In the genomic region with DNA sequence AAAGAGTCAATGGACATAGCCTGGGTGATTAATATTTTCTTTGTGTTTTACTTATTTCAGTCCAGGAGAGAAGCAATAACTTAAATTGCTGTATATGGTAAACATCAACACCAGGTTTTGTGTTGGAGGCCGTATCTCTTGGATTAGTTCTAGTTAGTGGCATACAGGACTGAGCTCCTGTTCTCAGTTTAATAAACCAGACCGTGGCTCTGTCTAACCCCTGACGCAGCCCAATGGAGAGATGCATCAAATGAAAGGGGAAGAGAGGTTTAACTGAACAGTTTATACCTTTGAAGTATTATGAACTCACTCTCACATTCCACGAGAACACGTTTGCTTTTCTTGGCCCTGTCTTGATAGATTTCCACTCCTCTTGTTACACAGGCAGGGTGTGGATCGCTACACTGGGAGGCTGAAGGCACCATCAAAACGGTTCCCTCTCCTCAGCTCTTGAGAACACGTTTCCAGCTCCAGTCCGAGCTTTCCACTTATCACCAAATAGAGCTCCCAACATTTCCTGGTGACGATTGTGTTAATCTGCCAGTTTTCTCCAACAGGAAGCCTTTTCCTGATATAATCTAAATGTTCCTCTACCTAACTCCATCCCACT, we compare ENCODE assay signal across 31 mouse cellular contexts. TPM values are rescaled to one million over a fixed set of nuclear protein-coding genes. Genes with fewer than 3 reads are reported as not detected.
DNase-seq lines count a peak whose midpoint lies in the region; ATAC-seq and TF ChIP-seq lines count a peak whose summit lies in the region.
"Had no signal": no experiment of that assay in that cellular context is flagged by ENCODE, and none has a peak within 500 bp of the region (broad histone marks: within the 10 kb centered on the region; RNA-seq: fewer than 3 reads in every experiment).

No protein-coding gene starts in this region.

- peak in 1 of 2 experiments; percentile 3 for DNase-seq in heart, adult 2 months
- DNase-seq in heart, postnatal 14 days = no peak
- no peak for DNase-seq in heart, adult 11 months
- DNase-seq in midbrain, embryonic 11.5 days (ENCODE audit: low spot score, missing footprints) = peak; percentile 65
- no peak for DNase-seq in midbrain, embryonic 10.5 days (ENCODE audit: low spot score)
- no peak for DNase-seq in MN1 (ENCODE audit: low spot score)
- no peak for DNase-seq in lung, adult 2 months
- DNase-seq: adrenal gland, postnatal 10 days; cerebellum, adult 9-10 months; embryo, embryonic 11 days; gastrocnemius, adult 2 months; gastrocnemius, postnatal 36 days; kidney, postnatal 14 days; right cerebral cortex, postnatal 4 days; thymus, adult 2 months; thymus, postnatal 36 days had no signal

- no peak for TF ChIP-seq POLR2A in heart, adult 2 months (IDR thresholded peaks at IDR 0.05; ENCODE audit: insufficient read depth, low read depth, low read length)
- no peak for TF ChIP-seq POLR2A in lung, adult 2 months (IDR thresholded peaks at IDR 0.05; ENCODE audit: borderline replicate concordance, extremely low read depth, low read depth, low read length)

- H3K79me2 ChIP-seq in heart, adult 2 months (replicated peaks; ENCODE audit: control insufficient read depth, insufficient read depth, low read length) = no peaks in the 10 kb centered on the region

- no peak overlapping the region for H3K9ac ChIP-seq in heart, adult 2 months (ENCODE audit: low read depth, low read length)
- no peak overlapping the region for H3K9ac ChIP-seq in heart, embryonic 14.5 days (ENCODE audit: low read length)
- no peak overlapping the region for H3K9ac ChIP-seq in midbrain, embryonic 11.5 days (ENCODE audit: low read length)
- H3K9ac ChIP-seq: embryonic facial prominence, embryonic 12.5 days; hindbrain, embryonic 13.5 days; limb, embryonic 12.5 days; liver, embryonic 15.5 days; lung, embryonic 15.5 days; midbrain, embryonic 12.5 days; neural tube, embryonic 13.5 days had no signal

- no peak overlapping the region for H3K4me3 ChIP-seq in heart, adult 2 months
- 0 out of 4 replicates have a peak overlapping the region, but pooled peaks of 1 of the 2 experiments have one; percentile 4 for H3K4me3 ChIP-seq in heart, embryonic 14.5 days (ENCODE audit: control insufficient read depth in 1 of 2, insufficient read depth in 1 of 2, low read depth in 1 of 2, low read length in 2 of 2)
- no peak overlapping the region for H3K4me3 ChIP-seq in midbrain, embryonic 11.5 days (ENCODE audit: low read depth, low read length)
- H3K4me3 ChIP-seq in midbrain, embryonic 10.5 days = no peak overlapping the region
- H3K4me3 ChIP-seq in lung, adult 2 months (replicated peaks; ENCODE audit: extremely low read depth, low read depth, low read length) = no peak overlapping the region
- H3K4me3 ChIP-seq: embryonic facial prominence, embryonic 12.5 days; gastrocnemius, adult 2 months; hindbrain, embryonic 13.5 days; limb, embryonic 12.5 days; liver, embryonic 15.5 days; lung, embryonic 15.5 days; midbrain, embryonic 12.5 days; neural tube, embryonic 13.5 days had no signal

- peak; percentile 59; the same call in 1 of the 2 replicates for ATAC-seq in heart, embryonic 14.5 days (ENCODE audit: insufficient number of reproducible peaks, insufficient read depth, low FRiP score, low read depth)
- ATAC-seq in midbrain, embryonic 11.5 days (ENCODE audit: low FRiP score) = no peak
- ATAC-seq: forebrain, embryonic 16.5 days; intestine, embryonic 16.5 days had no signal

- peak overlapping the region; percentile 11; the same call in 1 of the 2 replicates for H3K27ac ChIP-seq in heart, adult 2 months
- H3K27ac ChIP-seq in heart, embryonic 14.5 days (replicated peaks in 1 of 2; ENCODE audit: control insufficient read depth in 1 of 2, insufficient read depth in 1 of 2, low read depth in 2 of 2, low read length in 2 of 2) = peak overlapping the region in 1 of 2 experiments; percentile 12; a peak in 2 of 4 replicates
- H3K27ac ChIP-seq in midbrain, embryonic 11.5 days (ENCODE audit: low read depth, low read length) = no peak overlapping the region
- no peak overlapping the region for H3K27ac ChIP-seq in midbrain, embryonic 10.5 days (replicated peaks)
- H3K27ac ChIP-seq: embryonic facial prominence, embryonic 12.5 days; gastrocnemius, adult 2 months; hindbrain, embryonic 13.5 days; limb, embryonic 12.5 days; liver, embryonic 15.5 days; lung, embryonic 15.5 days; midbrain, embryonic 12.5 days; neural tube, embryonic 13.5 days had no signal

- intact Hi-C loops in heart, adult 2 months (cut with DNase I) = loop anchor here (2.0 kb wide), 1 partner anchor 264 kb away; no protein-coding TSS in a partner anchor
- intact Hi-C loops in heart, postnatal 14 days (cut with DNase I) = loop anchor here (5.0 kb wide), 1 partner anchor 57 kb away; no protein-coding TSS in a partner anchor

- H3K9me3 ChIP-seq in heart, embryonic 14.5 days (ENCODE audit: control insufficient read depth, low read length) = no peaks in the 10 kb centered on the region
- no peaks in the 10 kb centered on the region for H3K9me3 ChIP-seq in midbrain, embryonic 11.5 days (ENCODE audit: control insufficient read depth, low read length)
- no peaks in the 10 kb centered on the region for H3K9me3 ChIP-seq in midbrain, embryonic 10.5 days (replicated peaks)
- H3K9me3 ChIP-seq: embryonic facial prominence, embryonic 12.5 days; G1E; hindbrain, embryonic 13.5 days; limb, embryonic 12.5 days; liver, embryonic 15.5 days; lung, embryonic 15.5 days; midbrain, embryonic 12.5 days; neural tube, embryonic 13.5 days had no signal

- no peak for TF ChIP-seq CTCF in heart, adult 2 months (IDR thresholded peaks at IDR 0.05)
- no peak for TF ChIP-seq CTCF in lung, adult 2 months (IDR thresholded peaks at IDR 0.05; ENCODE audit: insufficient read depth, low read length)

- 36% methylated on average over 10 of the region's 10 CpGs for WGBS in heart, adult 2 months
- WGBS in heart, embryonic 14.5 days = 29% methylated on average over 10 of the region's 10 CpGs
- WGBS in midbrain, embryonic 11.5 days = 85% methylated on average over 10 of the region's 10 CpGs
- 84% methylated on average over 10 of the region's 10 CpGs for WGBS in midbrain, embryonic 10.5 days
- 58% methylated on average over 10 of the region's 10 CpGs for WGBS in lung, adult 2 months

- peak overlapping the region; percentile 60 for H3K4me2 ChIP-seq in heart, embryonic 14.5 days (ENCODE audit: low read length)
- no peak overlapping the region for H3K4me2 ChIP-seq in midbrain, embryonic 11.5 days
- H3K4me2 ChIP-seq: embryonic facial prominence, embryonic 12.5 days; hindbrain, embryonic 13.5 days; limb, embryonic 12.5 days; liver, embryonic 15.5 days; lung, embryonic 15.5 days; midbrain, embryonic 12.5 days; neural tube, embryonic 13.5 days had no signal

- no peaks in the 10 kb centered on the region for H3K27me3 ChIP-seq in heart, adult 2 months (ENCODE audit: control insufficient read depth, insufficient read depth, low read length)
- no peaks in the 10 kb centered on the region for H3K27me3 ChIP-seq in heart, embryonic 14.5 days (ENCODE audit: control insufficient read depth, insufficient read depth, low read length)
- no peaks in the 10 kb centered on the region for H3K27me3 ChIP-seq in midbrain, embryonic 11.5 days (ENCODE audit: control insufficient read depth, insufficient read depth, low read length)
- H3K27me3 ChIP-seq in midbrain, embryonic 10.5 days (ENCODE audit: low read depth, poor library complexity, severe bottlenecking) = no peaks in the 10 kb centered on the region
- H3K27me3 ChIP-seq: embryonic facial prominence, embryonic 12.5 days; hindbrain, embryonic 13.5 days; limb, embryonic 12.5 days; liver, embryonic 15.5 days; lung, embryonic 15.5 days; midbrain, embryonic 12.5 days; neural tube, embryonic 13.5 days had no signal

- peaks cover 3% of the 10 kb centered on the region for H3K4me1 ChIP-seq in heart, adult 2 months (ENCODE audit: control insufficient read depth, insufficient read depth, low read length)
- peaks cover 3 to 22% of the 10 kb centered on the region in 2 experiments for H3K4me1 ChIP-seq in heart, embryonic 14.5 days (ENCODE audit: control insufficient read depth in 2 of 2, insufficient read depth in 2 of 2, low read length in 2 of 2)
- H3K4me1 ChIP-seq in midbrain, embryonic 11.5 days (ENCODE audit: control insufficient read depth, insufficient read depth, low read length) = no peaks in the 10 kb centered on the region
- no peaks in the 10 kb centered on the region for H3K4me1 ChIP-seq in midbrain, embryonic 10.5 days
- H3K4me1 ChIP-seq in lung, adult 2 months (ENCODE audit: control insufficient read depth, insufficient read depth, low read length) = no peaks in the 10 kb centered on the region; the same call in 1 of the 2 replicates
- H3K4me1 ChIP-seq: embryonic facial prominence, embryonic 12.5 days; liver, embryonic 15.5 days; lung, embryonic 15.5 days; midbrain, embryonic 12.5 days had no signal

- TF ChIP-seq EP300 in heart, adult 2 months (IDR thresholded peaks at IDR 0.05; ENCODE audit: insufficient read depth, low read depth, low read length) = no peak

- H3K36me3 ChIP-seq in heart, adult 2 months (ENCODE audit: control insufficient read depth, insufficient read depth, low read length) = no peaks in the 10 kb centered on the region
- no peaks in the 10 kb centered on the region for H3K36me3 ChIP-seq in heart, embryonic 14.5 days (ENCODE audit: control insufficient read depth, insufficient read depth, low read length)
- no peaks in the 10 kb centered on the region for H3K36me3 ChIP-seq in midbrain, embryonic 11.5 days (ENCODE audit: control insufficient read depth, insufficient read depth, low read length)
- H3K36me3 ChIP-seq in midbrain, embryonic 10.5 days = no peaks in the 10 kb centered on the region
- H3K36me3 ChIP-seq: embryonic facial prominence, embryonic 12.5 days; G1E; hindbrain, embryonic 13.5 days; limb, embryonic 12.5 days; liver, embryonic 15.5 days; lung, embryonic 15.5 days; midbrain, embryonic 12.5 days; neural tube, embryonic 13.5 days had no signal

RNA-seq across cellular contexts. Expression of a gene that starts 54.0 kb away (rescaled TPM):
- under 1 TPM; 0.73 to 0.82 TPM for total RNA-seq in heart, adult 2 months (2021)
- 0.47 and 1.5 TPM in 2 replicates for polyA plus RNA-seq in heart, adult 2 months (2012; rRNA removed)
- total RNA-seq in heart, postnatal 14 days (2021) = under 1 TPM; 0.34 to 0.36 TPM
- polyA plus RNA-seq in heart, embryonic 14.5 days (2014; fragmentation: Nextera tagmentation; extraction: Ambion mirVana) = 0.44 and 1.4 TPM in 2 replicates
- polyA plus RNA-seq in midbrain, embryonic 11.5 days (2014; fragmentation: Nextera tagmentation; extraction: Ambion mirVana) = 2.4 and 2.5 TPM in 2 replicates
- polyA plus RNA-seq in midbrain, embryonic 10.5 days (2016; fragmentation: Nextera tagmentation; extraction: Ambion mirVana) = 2.0 and 2.6 TPM in 2 replicates
- 1.1 and 1.2 TPM in 2 replicates for polyA plus RNA-seq in lung, adult 2 months (2012; rRNA removed)
- polyA plus RNA-seq: Patski had no signal

RNA-seq across cellular contexts. Expression of a gene that starts 54.0 kb away (rescaled TPM):
- not detected for total RNA-seq in heart, adult 2 months (2021)
- polyA plus RNA-seq in heart, adult 2 months (2012; rRNA removed) = not detected in 2 replicates
- total RNA-seq in heart, postnatal 14 days (2021) = not detected
- not detected in 2 replicates for polyA plus RNA-seq in heart, embryonic 14.5 days (2014; fragmentation: Nextera tagmentation; extraction: Ambion mirVana)
- polyA plus RNA-seq in midbrain, embryonic 11.5 days (2014; fragmentation: Nextera tagmentation; extraction: Ambion mirVana) = 43.4 TPM in 2 replicates
- polyA plus RNA-seq in midbrain, embryonic 10.5 days (2016; fragmentation: Nextera tagmentation; extraction: Ambion mirVana) = 18.8 and 23.5 TPM in 2 replicates
- polyA plus RNA-seq in lung, adult 2 months (2012; rRNA removed) = not detected in 2 replicates
- total RNA-seq: gastrocnemius, adult 2 months; gastrocnemius, postnatal 36 days; liver, adult 2 months; megakaryocyte progenitor cell, adult 5-6 weeks had no signal
- polyA plus RNA-seq: G1E; liver, adult 2 months; liver, embryonic 15.5 days; lung, embryonic 15.5 days; Patski; spleen, adult 2 months; thymus, adult 2 months had no signal

Comparison
In these comparisons a context has a peak if more than half of its experiments do, and no peak if none do; other contexts are left out.
1. RNA of a gene that starts 54.0 kb away (polyA plus RNA-seq): 43.4 TPM in midbrain, embryonic 11.5 days and 18.8 to 23.5 TPM in midbrain, embryonic 10.5 days; not detected in heart, adult 2 months, not detected in heart, embryonic 14.5 days and not detected in lung, adult 2 months; every median in the first group is over 10 times any median in the second.